Mouse (Mus musculus) gastrocnemius, postnatal 14 days (tissue): ENCODE data around the gene Rrad. TPM values are rescaled to one million over a fixed set of nuclear protein-coding genes. Genes with fewer than 3 reads are reported as not detected.
A peak's percentile ranks its signal among the peaks of the same experiment; 100 is the strongest.

Experiments
- DNase-seq: peaks from one replicate; pipeline ENCODE4 v3.0.0; 2021; ENCODE audit warnings: mixed read lengths
- intact Hi-C: fragments of 180-260 bp; cut with DNase I; formaldehyde crosslinking; loops from one replicate; pipeline ENCODE4 v1.15.1; 2025; ENCODE audit warnings: low total_unique reads
- total RNA-seq, 2 experiments: library from RNA; stranded (reverse); gene quantifications; 2 replicates each; pipeline ENCODE4 v1.2.3; 2021

Gene Rrad
- total RNA-seq, 2 experiments from 2014 or later = 3.7 to 15.5 TPM

DNA sequence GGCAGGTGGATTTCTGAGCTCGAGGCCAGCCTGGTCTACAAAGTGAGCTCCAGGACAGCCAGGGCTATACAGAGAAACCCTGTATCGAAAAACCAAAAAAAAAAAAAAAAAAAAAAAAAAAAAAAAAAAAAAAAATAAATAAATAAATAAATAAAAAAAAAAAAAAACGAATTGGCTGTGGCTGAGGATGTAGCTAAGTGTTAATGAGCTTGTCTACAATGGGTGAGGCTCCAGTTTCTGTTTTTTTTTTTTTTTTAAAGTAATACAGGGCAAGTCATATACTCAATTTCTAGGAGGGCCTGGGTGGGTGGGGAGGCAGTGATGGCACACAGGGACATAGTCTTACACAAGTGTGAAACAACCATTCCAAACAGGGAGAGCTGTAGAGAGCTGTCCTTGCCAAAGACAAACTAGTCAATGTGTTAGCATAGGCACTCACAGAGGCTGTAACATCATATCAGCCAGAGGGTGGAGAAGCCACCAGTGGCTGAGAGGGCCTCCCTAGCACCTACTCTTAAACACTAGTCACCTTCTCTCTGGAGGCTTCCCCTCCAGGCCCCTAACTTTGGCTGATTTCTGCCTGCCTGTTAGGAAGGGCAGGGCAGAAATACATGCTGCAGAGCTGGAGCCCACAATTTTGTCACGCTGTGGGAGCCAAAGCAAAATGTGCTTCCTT is 3.9 kb downstream of the Rrad start:
- DNase-seq = no peak

DNA sequence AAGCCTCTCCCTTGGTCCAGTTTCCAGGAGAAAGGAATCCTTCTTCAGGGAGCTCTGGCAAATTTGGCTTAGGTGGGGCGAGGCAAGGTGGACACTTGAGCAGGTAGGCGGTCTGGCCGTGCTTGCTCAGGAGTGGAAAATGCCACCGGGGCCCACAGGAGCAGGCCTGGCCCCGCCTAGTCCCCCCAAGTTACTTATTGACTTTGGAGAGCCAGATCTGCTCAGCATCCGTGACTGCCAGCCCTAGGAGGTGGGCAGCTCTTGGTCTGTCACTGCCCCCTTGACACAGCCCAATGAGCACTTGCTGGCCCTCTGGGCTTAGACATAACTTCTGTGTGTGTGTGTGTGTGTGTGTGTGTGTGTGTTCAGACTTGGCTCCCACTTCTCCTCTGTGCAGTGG is 7.0 kb downstream of the Rrad start, which contains the start of gene Cdh16:
Gene Cdh16 (minus strand): TSS at position 236 of the 400 bp plus-strand sequence.
- no peak for DNase-seq
- intact Hi-C loops = no loop called here

More for the DNA sequence above, 3.9 kb downstream of the Rrad start:
- intact Hi-C loops = no loop called here

DNA sequence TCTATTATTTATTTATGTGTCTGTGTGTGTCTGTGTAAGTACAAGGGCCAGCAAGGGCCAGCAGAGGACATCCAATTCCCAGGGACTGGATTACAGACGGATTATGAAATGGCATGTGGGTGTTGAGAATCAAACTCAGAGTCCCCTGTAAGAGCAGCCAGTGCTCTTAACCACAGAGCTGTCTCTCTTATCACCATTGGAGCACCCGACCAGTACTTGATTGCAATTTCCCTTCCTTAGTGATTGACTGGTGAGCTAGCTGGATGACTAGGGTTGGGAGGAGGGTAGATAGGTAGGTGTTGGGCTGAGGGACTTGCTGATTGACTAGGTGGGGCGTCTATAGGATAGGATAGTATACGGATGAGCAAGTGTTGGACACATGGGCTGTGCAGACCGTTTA is 10.4 kb downstream of the Rrad start:
- intact Hi-C loops = no loop called here
- DNase-seq = no peak

DNA sequence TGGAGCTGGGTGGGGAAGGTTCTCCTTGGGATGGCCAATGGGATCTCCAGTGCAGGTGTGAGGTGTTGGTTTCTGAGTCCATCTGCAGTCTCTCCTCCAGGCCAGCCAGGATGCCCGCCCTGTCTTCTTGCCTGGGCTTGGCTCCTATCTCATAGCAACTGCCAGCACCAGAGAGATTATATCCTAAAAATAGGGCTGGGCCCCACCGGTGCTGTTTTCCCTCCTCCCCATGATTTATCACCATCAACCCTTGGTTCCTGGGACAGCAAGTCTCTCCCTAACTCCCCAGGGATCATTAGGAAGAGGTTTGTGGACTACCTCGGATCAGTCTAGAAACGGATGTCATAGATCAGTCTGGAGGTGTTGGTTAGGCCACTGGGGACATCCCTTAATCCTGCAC is 18.0 kb downstream of the Rrad start:
- intact Hi-C loops = no loop called here
- no peak for DNase-seq

DNA sequence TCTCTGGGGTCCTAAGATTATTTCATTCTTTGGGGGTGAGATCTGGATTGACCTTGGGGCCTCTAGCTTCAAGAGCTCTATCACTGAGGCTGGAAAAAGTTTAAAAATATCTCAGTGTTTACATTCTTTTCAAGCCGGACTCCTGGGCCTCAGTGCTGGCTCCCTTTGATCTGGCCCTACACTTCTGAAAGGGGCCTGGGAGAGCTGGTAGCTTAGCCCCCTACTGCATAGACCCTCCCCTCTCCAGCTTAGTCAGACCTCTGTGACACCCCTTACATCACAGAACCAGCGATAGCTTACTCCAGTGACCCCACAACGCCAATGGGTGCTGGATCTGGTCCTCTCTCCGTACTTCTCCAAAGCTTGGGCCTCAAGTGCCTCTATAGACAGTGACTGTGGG is 19.5 kb downstream of the Rrad start:
- DNase-seq = no peak

DNA sequence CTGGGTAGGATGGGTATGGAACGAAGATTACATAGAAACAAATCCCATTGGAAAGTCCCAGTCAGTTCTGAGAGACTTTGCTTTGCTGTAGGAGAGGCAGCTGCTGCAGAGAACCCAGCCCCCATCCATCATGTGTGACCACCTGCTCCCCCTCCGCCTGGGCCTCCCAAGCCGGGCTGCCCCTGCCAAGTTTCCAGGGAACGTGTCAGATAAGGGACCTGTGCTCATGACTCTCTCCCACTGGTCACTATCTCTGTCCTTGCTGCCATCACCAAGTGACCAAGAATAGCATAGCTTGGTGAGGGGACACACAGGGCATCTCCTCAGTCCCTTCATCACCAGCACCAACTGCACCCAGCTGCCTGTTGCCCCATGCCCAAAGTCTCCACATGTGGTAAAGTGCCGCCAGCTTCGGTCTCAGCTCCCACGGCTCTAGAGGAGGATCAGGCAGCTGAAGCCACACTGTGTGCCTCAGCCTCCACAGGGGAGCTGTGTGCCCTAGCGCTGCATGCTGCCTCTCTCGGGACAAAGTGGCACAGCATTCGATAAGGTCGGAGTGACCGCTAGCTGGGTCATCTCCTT is 20.9 kb downstream of the Rrad start:
- intact Hi-C loops = no loop called here
- DNase-seq = no peak

More for the DNA sequence above, 19.5 kb downstream of the Rrad start:
- intact Hi-C loops = no loop called here

DNA sequence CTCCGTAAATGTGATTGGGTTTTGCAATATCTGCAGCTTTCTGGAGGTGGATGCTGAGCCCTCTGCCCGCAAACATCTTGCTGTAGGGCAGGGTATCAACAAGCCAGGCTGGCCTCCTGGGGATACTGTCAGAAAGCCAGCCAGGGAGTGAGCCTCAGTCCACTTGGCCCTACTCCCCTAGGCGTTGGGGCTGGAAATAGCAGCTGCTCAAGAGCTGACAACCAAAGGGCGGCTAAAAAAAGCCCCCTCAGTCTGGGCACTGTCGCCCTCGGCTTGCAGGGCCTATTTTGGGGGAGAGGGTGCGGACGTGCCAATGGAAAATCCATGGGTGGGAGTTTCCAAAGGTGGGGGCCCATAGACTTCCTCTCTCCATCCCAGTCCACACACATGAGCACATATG is 21.9 kb downstream of the Rrad start:
- peak; percentile 58 for DNase-seq
- intact Hi-C loops = no loop called here

DNA sequence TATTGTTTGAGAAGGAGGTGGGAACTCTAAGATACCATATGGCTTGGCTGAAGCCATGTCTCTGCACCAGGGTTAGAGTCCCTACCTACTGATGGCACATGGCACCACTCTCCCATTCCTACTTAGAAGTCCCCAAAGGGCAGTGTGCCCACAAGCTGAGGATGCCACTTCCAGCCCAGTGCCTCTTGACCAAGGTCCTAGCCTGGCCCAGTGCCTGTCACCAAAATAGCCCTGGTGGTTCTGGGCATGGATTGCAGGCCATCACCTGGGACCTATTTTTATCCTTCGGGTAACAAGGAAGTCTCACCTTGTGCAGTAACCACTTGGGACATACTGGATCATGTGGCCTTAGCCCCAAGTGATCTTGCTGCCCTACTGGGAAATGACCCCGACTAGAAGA is 23.2 kb downstream of the Rrad start:
- intact Hi-C loops = no loop called here
- DNase-seq = peak; percentile 75

DNA sequence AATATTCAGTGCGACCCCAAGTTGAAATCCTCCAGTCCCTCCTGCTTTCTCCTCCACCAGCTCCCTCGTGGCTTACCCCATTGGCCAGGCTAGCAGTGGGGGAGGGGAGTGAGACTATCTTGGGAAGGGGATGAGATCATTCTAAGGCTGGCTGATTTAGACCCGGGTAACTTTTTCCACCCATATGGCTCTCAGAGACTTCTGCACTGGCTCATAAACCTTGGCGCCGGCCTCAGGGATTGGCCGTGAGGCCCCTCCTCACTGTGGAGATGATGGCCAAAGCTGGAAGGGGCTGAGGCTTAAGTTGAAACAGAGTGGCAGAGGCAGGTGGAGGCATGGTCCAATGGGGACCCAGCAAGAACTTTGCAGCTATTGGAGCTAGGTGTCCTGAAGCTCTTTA is 24.8 kb downstream of the Rrad start:
- no peak for DNase-seq

DNA sequence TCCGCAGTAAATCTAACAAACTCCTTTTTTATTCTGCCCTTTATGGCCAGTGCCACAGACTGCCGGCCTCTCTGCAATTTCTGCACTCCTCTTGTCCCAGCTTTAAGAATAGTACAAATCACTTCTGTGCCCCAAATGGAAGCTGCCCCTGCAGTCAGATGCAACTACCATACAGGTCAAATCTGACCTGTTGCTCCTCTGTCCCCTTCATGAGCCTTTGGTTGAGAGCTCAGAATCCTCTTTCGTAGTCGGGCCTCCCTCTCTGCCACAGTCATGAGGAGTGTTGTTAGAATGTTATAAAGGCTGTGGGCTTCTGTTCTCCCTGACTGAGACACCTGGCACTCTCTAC is 27.9 kb downstream of the Rrad start:
- DNase-seq = no peak
- intact Hi-C loops = loop anchor here (2.0 to 5.0 kb wide), 2 partner anchors 39 to 52 kb away; partner anchors contain the start of gene Ciao2b

More for the DNA sequence above, 24.8 kb downstream of the Rrad start:
- intact Hi-C loops = no loop called here

DNA sequence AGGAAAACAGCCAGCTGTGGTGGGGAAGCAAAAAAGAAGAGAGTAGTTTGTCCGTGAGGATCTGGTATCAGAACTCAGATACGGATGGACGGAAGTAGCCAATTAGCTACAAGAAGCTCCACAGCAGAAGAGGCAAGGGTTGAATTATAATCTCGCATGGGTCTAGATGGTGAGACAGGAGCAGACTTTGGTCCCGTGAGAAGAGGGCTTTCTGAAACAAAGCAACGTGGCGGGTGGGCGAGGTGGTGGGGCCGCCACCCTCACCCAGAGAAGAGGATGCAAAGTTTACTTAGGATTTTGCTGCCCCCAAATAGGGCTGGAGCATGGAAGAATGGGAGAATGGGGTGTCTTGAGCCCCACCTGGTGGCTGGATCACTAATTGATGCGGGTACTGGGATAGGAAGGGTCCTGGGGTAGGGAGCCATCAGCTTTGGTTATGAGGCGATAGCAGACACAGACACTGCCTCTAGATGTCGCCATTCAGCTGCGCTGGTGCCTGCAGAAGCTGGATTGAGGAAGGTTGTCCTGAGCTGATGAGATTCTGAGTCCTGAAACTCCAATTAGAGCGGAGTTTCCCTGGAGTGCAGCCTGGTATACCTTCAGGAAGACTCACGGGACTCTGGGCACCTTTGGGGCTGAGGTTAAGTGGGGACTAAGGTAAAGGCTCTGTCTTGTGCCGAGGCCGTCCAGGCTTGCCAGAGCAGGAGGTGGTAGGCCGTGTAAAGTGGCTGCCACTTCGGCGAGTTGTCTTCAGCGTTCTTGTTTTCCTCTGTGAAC is 28.5 kb downstream of the Rrad start:
- peak; percentile 81 for DNase-seq
- intact Hi-C loops = loop anchor here (2.0 to 5.0 kb wide), 2 partner anchors 40 to 52 kb away; partner anchors contain the start of gene Ciao2b

DNA sequence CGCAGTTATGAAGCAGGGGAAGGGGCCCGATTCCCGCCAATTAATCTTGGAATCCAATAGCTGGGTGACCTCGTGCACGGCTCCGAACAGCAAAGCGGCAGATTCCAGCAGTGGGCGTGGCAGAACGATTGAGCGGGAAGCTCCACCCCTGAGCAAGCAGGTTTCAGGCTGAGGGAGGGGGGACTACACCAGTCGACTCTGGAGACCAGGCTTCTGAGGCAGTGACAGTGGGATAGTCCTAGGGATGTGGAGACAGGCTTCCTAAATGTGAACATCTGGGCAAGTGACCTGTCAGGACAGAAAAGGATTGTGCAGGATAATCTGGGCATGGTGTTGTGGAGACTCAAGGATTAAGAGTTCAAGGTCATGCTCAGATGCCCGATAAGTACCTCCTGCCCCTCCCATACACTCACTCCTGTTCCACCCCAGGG is 29.2 kb downstream of the Rrad start:
- DNase-seq = no peak
- intact Hi-C loops = loop anchor here (2.0 to 5.0 kb wide), 2 partner anchors 40 to 53 kb away; partner anchors contain the start of gene Ciao2b

DNA sequence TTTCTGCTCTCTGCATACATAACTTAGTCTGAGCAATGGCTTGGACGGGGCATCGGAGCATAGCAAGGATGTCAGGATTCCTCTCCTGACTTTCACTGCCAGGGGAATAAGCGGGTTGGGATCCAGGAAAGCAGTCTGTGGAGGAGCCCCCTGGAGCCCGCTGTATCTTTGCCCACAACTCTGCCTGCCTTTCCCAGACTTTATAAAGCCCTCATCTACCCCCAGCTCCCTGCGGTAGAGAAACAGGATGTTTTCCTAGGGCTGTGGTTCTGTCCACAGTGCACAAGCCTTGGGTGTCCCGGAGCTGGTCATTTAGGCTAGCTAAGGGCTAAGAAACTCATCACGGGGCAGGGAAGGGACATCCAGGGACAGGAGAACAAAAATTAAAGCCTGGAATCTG is 29.7 kb downstream of the Rrad start:
- intact Hi-C loops = loop anchor here (5.0 kb wide), 1 partner anchor 41 kb away; the partner anchor contains the start of gene Ciao2b
- DNase-seq = no peak

DNA sequence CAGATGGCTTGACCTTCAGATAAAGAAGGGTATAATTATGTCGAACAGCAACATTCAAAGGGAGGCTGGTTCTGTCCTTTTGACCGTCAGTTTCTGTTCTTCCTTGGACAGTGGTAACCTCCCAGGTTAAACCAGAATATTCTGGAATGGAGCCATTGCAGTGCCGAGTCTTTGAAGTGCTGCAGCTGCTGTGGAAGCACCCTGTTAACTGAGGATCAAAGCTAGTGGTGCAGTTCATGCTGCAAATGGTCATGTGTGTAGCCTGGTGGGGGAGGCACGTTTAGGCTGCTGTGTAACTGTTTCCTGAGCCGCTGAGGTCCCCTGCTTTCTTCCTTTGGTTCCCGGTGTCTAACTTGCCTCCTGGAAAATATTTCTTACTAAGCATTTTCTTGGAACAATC is 32.6 kb downstream of the Rrad start:
- DNase-seq = no peak
- intact Hi-C loops = no loop called here

DNA sequence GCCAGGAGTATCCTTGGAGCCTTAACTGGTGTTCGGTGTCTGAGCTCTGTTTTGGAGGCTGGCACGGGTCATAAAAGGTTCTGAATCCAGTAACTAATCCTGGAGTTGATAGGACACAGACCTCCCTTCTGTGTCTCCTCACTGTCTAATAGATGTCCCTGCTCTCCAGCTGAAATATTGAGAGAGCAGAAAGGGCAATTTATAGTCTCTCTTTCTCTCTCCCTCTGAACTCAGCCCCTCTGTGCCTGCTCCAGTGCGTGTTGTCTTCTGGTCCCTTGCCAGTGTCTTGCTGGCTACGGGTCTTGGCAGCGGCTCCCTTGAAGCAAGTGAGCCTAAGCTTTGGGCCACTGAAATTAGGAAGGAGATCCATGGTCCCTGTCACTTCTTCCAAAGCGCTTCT is 33.5 kb downstream of the Rrad start:
- peak; percentile 33 for DNase-seq
- intact Hi-C loops = no loop called here

DNA sequence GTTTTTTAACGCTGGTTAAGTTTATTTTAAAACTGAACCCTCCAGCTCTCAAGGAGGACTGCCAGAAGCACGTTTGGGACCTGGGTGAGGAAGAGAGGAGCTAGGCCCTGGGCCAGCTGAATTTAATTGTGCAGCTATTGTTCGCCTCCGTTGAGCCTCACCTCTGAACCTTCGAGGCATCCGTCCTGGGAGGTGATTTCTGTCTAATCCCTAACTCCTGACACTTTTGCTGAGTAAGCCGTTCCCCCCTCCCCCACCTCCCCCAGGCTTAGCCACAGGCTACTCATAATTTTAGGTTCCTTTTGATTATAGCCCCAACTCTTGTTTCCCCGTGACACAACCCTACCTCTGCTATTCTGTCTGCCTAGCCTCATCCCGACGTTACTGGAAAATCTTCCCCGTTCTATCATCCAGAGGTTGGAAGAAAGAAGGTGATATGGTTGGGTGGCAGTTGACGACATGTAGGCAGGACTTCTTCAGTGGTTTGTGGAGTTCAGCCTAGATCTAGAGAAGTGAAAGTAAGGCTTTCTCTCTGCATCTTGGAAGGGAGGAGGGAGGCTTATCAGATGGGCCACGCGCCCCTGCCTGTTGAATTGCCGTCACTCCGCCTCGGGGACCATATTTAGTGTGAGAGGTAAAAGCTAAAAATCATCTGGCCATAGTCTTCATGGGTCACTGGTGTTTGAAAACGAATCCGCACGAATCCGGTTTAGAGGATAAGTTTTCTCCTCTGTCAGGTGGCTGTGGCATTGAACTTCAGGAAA is 35.2 kb downstream of the Rrad start:
- DNase-seq = no peak
- intact Hi-C loops = no loop called here

DNA sequence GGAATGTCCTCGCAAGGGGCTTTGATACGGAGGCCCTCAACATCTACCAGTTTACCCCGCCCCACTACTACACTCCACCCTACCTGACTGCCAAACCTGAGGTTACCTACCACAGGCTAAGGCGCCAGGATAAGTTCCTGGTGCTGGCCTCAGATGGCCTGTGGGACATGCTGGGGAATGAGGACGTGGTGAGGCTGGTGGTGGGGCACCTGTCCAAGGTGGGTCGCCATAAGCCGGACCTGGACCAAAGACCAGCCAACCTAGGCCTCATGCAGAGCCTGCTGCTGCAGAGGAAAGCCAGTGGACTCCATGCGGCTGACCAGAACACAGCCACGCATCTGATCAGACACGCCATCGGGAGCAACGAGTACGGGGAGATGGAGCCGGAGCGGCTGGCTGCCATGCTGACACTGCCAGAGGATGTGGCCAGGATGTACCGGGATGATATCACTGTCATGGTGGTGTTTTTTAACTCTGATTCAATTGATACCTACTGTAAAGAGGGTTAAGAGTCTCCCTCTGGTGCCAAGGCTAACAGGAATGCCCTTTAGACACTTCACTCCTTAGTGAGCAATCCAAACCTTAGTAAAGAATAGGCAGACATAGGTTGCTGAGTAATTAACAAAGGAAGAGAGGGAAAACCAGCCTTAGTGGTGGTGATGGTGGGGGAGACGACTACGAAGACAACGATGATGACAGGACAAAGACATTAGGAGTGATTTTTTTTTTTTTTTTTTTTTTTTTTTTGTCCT is 36.3 kb downstream of the Rrad start:
- DNase-seq = no peak
- intact Hi-C loops = no loop called here

DNA sequence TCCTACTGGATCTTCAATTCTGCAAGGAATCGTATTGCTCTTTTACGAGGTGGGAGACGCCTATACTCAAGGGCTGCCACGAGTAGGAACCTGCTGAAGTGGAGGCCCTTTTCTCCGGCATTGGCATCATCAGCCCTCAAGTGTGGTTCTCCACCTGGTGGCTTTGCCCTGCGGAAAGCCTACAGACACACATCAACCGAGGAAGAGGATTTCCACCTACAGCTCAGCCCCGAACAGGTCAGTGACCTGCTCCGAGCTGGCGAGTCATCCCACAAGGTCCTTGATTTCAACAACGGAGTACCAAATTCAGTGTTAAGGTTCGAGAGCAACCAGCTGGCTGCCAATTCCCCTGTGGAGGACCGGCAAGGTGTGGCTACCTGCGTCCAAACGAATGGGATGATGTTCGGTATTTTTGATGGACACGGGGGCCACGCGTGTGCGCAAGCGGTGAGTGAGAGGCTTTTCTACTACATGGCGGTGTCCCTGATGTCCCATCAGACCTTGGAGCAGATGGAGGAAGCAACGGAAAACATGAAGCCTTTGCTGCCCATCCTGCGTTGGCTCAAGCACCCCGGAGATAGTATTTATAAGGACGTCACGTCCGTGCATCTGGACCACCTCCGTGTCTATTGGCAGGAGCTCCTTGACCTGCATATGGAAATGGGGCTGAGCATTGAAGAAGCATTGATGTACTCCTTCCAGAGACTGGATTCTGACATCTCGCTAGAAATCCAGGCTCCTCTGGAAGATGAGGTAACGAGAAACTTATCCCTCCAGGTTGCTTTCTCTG is 37.4 kb downstream of the Rrad start:
- DNase-seq = no peak
- intact Hi-C loops = no loop called here
